Mouse (Mus musculus) bone marrow, adult 2 months (tissue): Measurements from ENCODE around the gene Mlxipl.

Source experiments
- CTCF ChIP-seq: fragments of 200-500 bp; IDR thresholded peaks from 2 replicates; pipeline ENCODE4 v1.5.1; 2011; ENCODE audit warnings: low read length, control low read depth; ENCODE audit not compliant: control insufficient read depth, insufficient read depth
- POLR2A ChIP-seq: fragments of 200-500 bp; IDR thresholded peaks from 2 replicates; pipeline ENCODE4 v1.6.1; 2011; ENCODE audit warnings: low read depth, mild to moderate bottlenecking, control low read depth, low read length, borderline replicate concordance; ENCODE audit not compliant: control insufficient read depth

DNA sequence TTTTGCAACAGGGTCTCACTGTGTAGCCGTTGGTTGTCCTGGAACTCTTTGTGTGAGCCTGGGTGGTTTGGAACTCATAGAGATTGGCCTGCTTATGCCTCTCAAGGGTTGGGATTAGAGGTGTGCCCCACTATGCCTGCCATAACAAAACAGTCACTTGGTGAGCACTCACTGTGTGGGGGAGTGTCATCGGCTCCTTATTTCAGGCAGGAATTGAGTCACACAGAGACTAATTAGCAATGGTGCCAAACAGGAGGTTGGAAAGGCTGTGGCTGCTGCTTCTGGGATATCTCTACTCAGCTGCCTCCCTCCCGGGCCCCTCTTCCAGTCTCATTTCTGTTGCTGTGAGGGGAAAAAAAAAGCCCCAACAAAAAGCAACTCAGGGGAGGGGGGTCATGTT is 45.1 kb upstream of the Mlxipl start:
- TF ChIP-seq CTCF (no peak), POLR2A (no peak)
